Mouse (Mus musculus) layer of hippocampus, adult 9-11 months (tissue): ENCODE measurements around the gene Strn.
"Not testable (repeated sequence)": the region's sequence is repeated elsewhere in the genome, so short reads cannot be mapped to it uniquely, and the experiment has no call there.

ENCODE experiments used
- DNase-seq: peaks from one replicate; pipeline ENCODE4 v3.0.0; 2022

Strn gene

DNA sequence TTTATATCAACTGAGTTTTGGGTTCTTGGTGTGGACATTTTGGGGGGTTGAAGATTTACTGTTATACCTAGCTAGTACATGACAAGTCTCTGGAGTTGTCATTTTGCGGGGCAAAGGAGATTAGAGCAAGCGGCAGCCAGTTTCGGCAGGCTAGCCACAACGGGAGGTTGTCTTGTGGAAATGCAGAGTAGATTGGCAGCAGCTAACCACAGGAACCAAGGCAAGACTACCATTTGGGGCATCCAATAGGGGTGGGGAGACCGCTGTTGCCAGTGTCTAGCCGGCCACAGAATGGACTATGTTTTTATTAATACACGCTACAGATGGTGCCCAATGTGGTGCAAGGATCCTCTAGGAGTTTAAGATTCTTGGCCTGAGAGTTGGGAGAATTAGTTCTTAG lies 28.6 kb downstream of the Strn start:
- no peak for DNase-seq

DNA sequence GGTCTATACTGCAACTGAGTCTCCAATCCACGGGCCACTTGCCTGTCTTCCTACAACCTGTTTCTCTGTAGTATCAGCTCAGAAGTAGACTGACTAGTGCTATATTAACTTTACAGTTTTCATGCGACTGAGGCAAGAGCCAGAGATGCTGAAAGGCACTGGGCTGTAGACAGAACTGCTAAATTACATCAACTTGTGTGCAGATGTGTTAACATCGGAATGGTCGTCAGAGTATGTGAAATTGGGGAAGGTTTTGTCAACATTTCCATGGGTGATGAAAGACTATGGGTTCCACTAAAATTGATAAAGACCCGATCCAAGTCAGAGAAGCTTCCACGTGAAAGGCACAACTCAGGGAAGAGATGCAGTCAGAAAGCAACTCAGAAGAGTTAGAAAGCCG lies 34.0 kb downstream of the Strn start:
- no peak for DNase-seq

DNA sequence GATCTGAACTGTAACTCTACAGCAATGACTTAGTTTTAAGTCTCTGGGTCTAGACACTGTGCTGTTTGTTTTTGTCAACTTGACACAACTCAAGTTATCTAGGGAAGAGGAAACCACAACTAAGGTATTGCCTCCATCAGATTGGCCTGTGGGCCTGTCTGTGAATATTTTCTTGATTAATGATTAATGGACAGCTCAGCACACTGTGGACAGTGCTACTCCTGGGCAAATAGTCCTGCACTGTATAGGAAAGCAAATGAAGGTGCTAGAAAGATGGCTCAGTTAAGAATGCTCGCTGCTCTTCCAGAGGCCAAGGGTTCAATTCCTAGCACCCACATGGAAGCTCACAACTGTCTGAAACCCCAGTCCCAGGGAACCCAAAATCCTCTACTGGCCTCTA lies 38.0 kb downstream of the Strn start:
- DNase-seq, result no peak

DNA sequence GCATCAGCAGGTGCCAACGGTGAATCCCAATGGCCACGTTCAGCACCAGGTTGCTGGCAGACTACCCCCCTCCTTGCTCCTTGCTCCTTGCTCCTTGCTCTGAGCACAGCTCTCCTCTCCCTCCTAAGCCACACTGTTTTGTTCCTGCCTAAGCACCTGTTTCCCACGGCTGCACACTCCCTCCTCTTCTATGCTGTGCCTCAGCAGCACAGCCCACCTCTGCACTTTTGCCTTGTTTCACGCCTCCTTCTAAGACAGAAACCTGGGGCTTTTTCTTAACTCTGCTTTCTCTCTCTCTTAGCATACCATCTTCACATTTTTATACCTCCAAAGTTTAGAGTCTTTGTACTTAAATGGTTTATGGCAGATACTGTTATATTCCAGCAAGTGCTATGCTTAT lies 39.5 kb downstream of the Strn start:
- DNase-seq, result no peak

DNA sequence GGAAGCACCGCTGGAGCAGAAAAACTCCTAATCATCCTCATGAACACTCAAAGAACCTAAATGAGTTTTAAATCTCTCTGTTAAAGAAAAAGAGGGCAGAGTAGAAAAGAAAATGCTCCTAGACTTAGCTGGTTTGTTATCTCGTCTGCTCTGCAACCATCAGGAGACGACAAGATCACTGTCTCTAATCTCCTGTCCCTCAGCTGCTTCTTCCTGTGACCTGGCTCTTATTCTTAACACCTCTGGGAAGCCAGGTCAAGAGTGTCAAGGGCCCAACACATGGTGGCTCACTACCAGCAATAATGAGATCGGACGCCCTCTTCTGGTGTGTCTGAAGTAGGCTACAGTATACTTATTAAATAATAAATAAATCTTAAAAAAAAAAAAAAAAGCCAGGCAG lies 40.1 kb downstream of the Strn start:
- DNase-seq, result no peak

DNA sequence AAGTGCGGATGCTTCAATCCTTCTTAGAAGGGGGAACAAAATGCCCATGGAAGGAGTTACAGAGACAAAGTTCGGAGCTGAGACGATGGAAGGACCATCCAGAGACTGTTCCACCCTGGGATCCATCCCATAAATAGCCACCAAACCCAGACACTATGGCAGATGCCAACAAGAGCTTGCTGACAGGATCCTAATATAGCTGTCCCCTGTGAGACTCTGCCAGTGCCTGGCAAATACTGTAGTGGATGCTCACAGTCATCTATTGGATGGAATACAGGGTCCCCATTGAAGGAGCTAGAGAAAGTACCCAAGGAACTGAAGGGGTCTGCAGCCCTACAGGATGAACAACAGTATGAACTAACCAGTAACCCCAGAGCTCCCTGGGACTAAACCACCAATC lies 47.8 kb downstream of the Strn start:
- DNase-seq, result not testable (repeated sequence)

DNA sequence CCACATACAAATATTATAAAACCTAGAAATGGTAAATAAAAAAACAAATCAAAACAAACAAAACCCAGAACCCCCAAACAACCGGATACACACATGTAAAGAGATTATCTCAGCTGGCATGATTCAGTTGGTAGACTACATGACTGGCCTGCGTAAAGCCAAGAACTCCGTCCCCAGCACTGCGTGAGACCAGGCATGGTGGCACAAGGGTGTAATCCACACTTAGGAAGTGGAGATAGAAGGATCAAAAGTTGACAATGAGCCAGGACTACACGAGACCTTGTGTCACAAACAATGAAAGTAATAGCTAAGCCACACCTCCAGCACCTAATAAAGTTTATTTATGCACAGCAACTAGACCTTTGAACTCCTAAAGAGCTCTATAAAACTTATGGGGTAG lies 49.0 kb downstream of the Strn start:
- DNase-seq, result no peak

DNA sequence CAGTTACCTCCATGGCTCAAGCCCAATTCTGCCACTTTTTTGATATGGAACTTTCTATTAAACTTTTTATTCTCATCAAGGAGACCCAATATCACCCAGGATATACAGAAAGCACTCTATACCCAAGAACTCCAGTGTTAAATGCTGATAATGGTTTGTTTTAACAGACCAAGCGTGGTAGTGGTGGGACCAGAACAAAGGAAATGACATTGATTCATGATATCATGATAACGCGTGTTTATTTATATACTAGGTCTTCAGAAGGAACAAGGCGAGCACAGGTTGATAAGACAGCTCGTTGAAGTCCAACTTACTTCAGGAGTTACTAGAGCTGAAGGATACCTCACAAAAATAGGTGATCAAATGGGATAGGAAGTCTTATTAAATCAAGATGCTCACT lies 52.0 kb downstream of the Strn start:
- DNase-seq, result no peak

DNA sequence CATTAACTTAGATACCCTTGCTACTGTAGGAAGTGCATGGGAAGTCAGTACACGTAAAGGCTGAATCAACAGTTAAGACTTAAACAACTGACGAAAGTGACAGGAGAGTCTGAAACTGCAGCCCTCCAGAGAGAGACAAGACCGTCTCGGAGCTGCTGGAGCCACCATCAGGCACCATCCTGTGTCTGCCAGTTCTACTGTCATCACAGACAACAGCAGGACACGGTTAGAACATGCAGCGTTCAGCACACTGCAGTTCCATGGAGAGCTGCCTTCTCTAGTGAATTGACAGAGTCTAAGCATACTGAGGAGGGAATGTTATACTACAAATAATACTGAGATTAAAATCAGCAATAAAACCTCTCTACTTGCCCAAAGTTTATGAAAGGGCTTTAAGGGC lies 54.6 kb downstream of the Strn start:
- DNase-seq, result no peak

DNA sequence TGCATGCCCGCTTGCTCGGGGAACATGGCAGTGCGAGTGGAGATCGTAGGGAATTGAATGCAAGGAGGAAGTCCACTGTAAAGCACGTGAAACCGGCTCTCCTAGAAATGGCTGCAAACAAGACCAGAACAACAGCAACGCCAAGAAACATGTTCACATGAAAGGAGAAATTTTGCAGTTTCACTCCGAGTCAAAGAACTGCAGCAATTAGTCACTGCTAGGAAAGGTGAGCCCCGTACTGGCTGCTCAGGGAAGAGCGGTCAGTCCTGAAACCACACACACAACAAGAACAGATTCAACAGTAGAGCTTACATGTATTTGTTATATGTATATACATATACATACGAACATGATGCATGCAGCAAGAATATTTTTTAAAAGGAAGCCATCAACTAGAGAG lies 57.5 kb downstream of the Strn start:
- DNase-seq, result no peak

DNA sequence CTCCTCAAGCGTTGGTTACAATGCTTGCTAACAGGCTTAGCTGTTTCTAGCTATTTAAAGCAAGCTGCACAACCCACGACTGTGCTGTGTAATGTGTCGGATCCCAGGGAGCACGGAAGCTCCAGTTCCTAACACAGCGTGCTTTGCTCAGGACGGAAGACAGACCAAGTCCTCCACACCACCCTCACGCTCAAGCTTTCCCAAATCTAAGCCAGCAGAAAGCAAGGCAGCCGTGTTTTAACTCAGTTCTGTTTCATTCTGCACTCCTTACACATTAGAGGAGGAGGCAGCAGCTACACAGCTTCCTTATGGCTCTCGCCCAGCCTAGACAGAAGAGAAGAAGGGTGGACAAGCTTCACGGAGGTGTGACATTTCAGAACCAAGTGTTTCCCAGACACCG lies 60.2 kb downstream of the Strn start:
- DNase-seq, result peak; percentile 51

DNA sequence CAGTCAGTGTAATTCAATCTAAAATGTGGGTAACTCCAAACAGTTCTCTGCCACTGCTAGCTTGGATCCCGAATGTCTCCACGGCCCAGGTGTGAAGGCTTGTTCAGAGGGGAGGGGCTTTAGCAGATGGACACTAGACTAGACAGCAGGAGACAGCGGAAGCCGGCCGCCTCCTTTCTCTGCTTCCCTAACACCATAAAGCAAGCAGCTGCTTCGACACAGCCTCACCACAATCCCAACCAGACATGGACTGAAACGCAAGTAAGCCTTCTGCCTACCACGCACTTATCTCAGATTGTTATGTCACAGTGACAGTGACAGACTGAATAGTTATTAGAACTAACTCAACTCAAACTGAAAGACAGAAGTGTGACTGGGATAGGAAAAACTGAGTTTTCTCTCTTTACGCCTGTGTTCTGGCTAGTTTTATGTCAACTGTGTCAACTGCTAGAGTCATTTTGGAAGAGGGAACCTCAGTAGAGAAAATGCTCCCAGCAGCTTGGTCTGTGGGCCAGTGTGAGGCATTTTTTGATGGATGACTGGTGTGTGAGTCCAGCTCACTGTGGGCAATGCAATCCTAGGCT lies 71.9 kb downstream of the Strn start:
- peak; percentile 42 for DNase-seq

DNA sequence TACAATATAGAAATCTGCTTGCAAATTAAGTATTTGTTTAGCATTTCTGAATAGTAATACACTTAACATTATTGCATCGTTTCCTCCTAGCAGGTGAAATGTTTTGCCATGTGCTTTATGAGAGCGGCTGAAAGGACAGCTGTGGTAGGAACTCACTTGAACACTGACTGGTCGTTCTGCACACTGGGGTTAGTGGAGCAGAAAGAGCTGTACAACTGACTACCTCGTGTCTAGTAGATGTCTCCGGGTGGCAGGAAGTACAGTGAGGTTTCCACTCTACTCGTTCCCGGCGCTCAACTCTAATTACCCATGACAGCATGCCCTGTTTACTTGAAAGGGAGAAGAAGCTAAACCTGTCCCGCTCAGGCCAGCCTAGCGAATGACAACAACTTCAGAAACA lies 82.2 kb downstream of the Strn start:
- DNase-seq, result no peak

DNA sequence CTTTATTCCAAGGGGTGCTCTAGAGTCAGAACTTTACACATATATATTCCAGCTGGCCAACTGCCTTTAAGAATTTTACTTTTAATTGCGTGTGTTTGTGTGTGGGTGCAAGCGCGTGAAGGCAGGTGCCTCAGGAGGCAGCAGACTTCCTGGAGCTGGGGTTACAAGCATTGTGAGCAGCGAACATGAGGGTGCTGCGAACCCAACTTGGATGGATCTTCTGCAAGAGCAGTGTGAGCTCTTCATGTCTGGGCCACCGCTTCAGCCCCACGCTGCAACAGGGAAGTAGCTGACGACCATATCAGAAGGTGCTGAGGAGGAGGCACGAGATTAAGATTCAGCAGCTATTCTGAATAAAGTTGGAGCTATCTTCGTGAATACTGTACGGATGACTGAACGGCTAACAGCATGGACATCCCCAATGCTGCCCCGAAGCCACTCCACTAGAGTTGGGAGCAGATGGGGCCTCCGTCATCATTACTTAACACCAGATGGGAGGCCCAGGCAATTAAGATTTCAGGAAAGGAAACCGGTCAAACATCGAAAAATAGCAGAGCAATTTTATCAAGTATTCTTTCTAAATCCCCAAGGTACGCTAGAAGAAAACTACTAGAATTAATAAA lies 93.0 kb downstream of the Strn start:
- no peak for DNase-seq

DNA sequence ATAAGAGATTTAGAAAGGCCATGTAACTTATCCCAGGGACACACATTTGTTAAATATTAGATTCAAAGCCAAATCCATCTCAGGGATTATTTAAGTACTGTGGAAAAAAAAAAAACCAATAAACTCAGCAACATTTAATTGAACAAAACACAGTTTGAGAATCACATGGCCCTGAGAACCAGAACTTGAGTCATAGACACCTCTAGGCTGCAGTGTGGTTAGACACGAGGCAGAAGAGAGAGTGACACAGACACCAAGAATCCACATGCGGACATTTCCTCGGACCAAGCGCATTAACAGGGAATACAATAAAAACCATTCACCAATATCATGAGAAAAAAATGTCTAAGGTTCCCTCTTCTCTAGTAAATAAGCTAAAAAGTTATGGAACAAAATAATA lies 94.7 kb downstream of the Strn start:
- DNase-seq, result no peak

DNA sequence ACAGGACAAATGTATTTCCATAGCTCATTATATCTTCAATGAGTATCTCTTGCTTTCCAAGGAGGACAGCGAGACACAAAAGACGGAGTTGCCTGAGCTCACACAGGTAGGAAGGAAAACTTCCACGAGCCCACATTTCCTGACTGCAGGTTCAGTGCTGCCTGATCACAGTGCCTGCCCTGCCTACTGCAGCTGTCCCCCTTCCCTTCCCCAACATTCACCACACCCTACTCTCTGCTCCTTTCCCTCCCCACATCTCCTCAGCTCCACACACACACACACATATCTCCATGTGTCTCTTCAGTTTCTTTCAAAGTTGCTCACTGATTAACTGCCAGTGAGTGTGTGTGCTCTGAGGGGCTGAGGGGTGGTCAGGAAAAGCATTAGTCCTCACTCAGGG lies 96.6 kb downstream of the Strn start:
- DNase-seq, result no peak

DNA sequence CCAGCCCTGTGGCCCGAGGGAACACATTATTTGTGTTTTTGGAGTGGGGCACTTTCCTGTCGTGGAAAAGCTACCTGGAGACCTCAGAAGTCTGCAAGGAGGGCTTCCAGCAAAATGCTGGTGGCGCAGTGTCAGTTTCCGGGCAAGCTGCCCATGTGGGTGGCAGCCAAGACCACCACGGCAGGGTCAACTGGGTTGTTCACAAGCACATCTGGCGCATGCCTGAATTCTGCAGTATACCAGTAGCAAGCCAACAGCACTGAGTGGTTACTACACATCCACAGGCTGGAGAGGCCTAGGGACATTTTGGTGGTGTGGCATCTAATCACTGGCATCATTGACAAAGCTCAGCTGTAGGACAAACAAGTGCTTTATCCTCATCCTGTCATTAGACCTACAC lies 97.9 kb downstream of the Strn start:
- DNase-seq, result no peak

DNA sequence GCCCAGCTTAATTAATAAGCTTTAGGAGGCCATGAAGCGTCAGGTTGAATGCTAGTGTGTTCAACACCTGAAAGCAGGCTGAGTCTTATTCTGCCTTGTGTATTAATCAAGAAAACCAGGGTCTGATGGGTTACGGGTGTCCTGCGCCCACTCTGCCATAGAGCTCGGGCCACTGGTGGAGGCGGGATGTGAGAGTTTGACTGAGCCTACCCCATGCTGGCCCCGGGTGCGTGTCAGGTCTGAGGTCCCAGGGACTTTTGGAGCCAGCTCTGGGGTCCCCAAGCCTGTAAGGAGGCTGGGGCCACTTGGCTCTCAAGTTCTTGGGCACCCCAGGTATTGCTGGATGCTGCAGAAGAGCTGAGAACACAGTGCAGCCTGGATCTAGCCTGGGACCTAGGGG lies 99.9 kb downstream of the Strn start:
- DNase-seq, result no peak

DNA sequence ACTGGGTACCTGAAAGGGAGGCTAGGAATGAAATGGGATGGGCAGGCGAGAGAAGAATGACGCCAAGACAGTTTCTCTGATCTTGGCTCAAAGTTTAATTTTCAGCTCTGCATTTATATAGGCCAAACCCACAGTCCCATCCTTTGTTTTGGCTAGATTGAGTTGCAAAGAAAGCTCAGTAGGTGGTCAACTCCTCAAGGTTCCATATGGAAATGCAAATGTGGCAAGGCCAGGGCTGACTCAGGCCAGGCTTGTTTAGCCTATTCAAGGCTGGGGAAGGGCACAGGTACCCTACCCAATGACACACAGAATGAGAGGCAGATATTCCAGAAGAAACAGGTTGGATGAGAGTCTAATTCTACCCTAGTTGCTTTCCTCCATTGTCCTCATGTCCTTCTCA lies 101.4 kb downstream of the Strn start:
- DNase-seq, result no peak

DNA sequence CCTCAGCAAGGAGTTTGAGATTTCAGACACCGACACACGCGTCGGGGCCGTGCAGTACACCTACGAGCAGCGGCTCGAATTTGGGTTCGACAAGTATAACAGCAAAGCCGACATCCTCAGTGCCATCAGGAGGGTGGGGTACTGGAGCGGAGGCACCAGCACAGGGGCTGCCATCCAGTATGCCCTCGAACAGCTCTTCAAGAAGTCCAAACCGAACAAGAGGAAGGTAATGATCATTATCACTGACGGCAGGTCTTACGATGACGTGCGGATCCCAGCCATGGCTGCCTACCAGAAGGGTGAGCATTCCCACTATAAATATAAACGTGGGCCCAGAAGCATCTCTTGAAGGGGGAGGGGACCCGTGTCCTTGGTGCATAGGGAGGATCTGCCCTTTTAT lies 112.1 kb downstream of the Strn start:
- DNase-seq, result no peak

DNA sequence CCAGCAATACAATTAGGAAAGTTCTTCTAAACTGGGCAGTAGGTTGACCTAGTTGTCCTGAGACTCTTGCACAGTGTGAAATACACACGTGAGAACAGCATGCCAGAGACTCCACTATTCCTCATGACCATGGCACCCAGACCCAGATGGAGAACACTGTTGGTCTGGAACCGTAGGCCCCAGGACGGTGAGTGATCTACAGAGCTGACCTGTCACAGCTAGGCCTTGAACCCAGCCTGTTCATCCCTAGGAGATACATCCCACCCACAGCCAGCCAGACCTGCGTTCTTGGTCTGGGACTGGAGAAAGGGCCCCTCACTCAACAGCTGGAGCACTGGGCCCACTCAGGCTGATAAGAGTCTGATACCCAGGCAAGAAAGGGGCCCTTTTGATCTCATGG lies 115.1 kb downstream of the Strn start:
- DNase-seq, result no peak

DNA sequence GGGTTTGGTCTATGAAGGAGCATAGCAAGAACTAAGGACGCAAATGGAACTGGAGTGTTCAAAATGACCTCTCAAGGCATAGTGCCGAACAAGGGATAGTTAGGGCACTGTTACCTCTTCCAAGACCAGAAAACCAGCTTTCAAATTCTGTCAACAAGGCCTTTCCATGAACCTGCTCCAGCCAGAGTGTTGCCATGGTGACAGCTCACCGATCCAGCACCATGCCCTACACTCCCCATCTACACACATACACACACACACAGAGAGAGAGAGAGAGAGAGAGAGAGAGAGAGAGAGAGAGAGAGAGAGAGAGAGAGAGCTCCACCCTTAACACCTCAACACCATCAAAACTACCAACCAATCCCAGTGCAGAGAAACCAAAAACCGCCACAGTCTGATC lies 116.3 kb downstream of the Strn start:
- no peak for DNase-seq

DNA sequence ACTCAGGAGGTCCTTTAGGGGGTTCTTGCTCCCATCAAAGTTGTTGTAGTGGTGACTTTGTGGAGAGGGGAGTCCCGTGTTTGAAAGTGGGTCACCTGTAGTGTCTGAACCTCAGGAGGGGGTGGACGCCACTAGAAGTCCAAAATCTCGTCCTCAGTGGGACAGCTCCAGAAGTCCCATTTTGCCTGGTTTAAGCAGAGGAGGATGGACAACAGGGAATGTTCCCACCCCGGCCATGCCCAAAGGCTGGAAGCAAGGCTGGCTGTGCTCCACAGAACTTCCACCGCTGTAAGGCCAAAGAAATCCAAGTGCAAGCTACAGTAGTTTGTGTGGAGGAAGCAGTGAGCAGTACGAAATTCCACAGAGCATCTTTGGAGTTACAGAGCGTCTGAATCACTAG lies 117.0 kb downstream of the Strn start:
- no peak for DNase-seq

DNA sequence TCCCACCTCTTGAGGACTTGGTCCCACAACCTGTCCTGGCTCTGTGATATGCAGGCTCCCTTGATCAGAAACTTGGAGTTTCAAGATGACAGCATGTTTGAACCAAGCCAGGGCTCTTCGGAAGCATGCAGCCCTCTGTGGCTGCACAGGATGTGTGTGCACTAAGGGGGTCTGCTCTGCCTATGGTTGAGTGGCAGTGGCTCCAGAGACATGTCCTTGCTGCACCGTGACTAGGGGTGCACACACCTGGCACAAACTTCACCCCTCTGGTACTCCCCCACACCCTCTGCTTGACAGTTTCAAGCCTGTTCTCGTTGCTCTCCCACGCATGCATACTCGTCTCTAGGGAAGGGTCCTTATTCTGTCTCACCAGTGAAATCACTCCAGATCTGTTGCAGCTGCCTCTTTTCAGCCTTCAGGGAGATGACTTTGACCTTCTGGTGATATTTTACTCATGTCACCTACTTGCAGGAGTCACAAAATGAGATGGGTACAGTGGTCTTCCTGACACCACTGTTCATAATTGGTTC lies 118.8 kb downstream of the Strn start:
- DNase-seq, result peak; percentile 48

DNA sequence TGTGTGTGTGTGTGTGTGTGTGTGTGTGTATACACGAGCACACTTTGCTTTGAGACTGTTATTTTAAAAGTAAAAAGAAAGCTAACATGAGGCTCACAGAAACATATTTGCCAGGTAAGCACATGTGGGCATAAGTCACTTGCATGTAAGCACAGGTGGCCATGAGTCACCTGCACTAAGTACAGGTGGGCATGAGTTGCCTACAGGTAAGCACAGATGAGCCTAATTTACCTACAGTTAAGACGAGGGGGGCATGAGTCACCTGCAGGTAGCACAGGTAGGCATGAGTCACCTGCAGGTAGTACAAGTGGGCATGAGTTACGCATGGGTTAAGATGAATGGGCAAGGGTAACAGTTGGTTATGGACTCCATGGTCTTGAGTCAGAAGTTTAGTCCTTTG lies 121.9 kb downstream of the Strn start:
- DNase-seq, result no peak
